Mouse (Mus musculus) layer of hippocampus, adult 9-10 months (tissue): Measurements from ENCODE around the gene Rnf216.
A peak's percentile ranks its signal among the peaks of the same experiment; 100 is the strongest.
"Not testable (repeated sequence)": the region's sequence is repeated elsewhere in the genome, so short reads cannot be mapped to it uniquely, and the experiment has no call there.

ENCODE experiments used
- DNase-seq: peaks from one replicate; pipeline ENCODE4 v3.0.0; 2022; ENCODE audit warnings: low spot score

Rnf216 gene

DNA sequence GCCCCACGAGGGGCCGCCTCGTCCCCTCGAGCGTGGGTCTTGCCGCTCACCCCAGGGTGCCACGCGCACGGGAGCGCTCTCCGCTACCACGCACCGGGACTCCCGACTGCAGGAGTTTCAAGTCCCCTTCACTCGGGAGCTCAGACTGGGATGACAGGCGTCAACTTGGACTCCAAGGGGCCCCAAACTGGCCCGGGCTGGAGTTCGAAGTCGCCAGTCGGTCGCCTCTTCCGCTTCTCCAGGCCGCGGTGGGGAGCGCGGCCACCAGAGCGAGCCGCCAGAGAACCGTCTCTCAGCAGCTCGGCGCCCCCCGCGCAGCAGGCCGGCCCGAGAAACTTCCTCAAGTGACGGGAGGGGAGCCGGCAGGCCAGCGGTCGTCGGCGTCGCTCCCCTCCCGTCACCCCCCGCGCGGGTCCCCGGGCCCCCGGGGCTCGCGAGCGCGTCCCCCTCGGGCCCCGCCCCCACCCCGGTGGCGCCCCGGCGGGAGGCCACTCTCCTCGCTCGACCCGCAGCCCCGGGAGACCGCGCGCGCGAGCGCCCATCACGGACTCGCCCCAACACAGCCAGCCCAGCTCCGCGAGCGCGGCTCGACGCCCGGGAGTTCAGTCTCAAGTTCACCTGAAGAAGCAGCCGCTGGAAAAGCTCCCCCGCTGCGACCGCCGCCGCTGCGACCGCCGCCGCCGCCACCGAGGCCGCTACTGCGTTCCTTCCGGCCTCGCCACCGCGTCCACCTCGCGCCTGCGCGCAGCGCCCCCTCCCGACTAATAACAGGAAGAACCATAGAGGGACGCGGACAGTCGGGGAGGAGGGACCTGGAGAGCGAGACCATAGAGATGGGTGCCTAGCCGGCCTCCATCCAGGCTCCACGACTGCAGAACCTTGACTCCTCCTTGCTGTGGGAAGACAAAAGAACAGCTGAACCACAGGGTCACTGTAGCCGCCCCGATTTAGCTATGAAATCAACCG, at the start of gene Rnf216:
Gene Rnf216, minus strand, starts transcription at position 714 of the 966 bp plus-strand sequence.
- DNase-seq: peak; percentile 91

DNA sequence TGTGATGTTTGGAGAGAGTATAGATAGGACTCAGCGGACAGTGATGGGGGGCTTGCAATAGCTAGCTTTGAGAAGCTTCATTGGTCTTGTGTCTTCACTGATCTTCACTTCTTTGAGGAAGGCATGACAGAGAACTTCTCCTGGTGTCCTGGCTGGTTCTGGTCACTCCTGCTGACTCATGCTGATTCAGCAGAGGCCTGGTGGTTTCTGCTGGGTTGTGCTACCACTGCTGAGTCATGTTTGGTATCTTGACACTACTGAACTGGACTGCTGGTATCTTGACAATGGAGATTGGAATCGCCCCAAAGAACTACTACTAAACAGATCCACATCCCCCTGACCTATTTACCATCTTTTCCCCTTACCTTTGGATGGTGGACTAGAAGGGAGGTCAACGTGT, 42.7 kb upstream of the Rnf216 start:
- no peak for DNase-seq

DNA sequence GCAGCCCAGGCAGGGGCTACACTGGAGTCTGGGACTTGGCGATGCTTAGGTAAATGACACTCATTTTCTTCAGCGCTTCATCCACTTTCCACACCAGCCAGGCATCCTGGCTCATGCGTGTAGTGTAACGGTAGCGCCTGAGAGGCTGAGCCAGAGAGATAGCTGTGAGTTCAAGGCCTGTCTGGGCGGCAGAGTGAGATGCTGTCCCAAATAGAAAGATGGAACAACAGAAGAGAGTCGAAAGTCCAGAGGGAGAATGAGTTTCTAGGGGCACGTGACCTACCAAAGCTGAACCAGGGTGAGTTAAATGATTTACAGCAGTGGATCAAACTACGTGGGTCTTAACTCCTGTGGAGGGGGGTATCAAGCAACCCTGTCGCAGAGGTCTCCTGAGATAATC, 41.0 kb upstream of the Rnf216 start:
- no peak for DNase-seq

DNA sequence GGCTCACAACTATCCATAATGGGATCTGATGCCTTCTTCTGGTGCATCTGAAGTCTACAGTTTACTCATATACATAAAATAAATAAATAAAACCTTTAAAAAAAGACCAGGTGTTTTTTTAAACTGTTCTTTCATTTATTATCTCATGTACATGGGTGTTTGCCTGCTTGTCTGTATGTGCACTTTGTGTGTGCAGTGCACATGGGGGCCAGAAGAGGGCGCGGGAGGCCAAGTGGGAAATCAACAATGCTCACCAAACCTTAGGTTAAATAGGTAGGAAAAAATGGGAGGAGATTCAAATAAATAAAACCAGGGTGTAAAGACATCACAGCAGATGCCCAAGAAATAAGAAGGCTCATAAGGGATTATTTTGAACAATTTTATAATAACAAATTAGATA, 37.2 kb upstream of the Rnf216 start:
- DNase-seq: no peak

DNA sequence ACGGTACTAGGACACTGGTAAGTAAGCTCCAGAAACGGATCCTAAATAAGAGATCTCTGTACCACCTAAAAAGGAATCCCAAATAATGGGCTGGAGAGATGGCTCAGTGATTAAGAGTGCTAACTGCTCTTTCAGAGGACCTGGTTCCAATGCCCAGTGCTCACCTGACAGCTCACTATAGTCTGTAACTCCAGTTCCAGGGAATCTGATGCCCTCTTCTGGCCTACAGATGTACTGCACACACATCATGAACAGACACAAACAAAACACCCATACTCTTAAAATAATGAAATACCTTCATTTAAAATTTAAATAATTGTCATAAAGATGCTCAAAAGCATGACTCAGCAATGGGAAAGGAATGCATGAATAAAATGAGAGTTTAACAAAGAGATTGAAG, 36.7 kb upstream of the Rnf216 start:
- DNase-seq: no peak

DNA sequence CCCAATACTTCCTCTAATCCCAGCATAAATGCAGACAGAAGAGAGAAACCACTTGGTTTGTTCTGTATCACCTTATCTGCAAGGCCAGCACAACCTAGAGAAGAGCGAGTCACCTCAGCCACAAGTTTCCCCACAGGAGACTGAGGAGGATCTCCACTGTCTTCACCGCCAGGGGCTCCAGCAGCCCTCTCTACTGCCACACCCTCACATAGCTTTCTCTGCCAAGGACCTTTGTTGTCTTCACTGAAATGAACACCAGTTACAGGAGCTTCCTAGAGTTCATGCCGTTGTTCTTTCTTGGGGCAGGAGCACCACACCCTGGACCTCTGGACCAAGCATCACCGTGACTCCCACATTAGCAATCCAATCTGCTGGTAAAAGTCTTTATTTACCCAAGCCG, 35.9 kb upstream of the Rnf216 start:
- DNase-seq: no peak

DNA sequence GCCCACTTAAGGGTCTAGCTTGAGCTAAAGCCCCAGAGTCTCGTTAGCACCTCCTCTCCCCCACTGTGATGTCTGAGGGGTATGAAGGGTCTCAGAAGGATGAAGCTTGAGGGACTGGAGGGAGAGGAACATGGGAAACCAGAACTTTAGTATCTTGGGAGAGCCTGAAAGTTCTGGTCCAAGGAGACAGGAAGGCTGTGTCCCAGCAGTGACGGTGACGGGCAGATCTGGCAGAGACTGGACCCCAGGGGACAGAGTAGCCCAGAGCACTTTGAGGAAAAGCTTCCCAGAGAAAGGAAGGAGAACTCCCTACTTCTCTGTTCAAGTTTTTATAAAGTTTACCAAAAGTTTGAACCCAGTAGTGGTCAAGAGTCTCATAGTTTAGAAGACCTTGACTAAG, 34.7 kb upstream of the Rnf216 start, which contains the start of gene Olfr718-ps1:
Gene Olfr718-ps1, minus strand, starts transcription at position 101 of the 400 bp plus-strand sequence.
- no peak for DNase-seq

DNA sequence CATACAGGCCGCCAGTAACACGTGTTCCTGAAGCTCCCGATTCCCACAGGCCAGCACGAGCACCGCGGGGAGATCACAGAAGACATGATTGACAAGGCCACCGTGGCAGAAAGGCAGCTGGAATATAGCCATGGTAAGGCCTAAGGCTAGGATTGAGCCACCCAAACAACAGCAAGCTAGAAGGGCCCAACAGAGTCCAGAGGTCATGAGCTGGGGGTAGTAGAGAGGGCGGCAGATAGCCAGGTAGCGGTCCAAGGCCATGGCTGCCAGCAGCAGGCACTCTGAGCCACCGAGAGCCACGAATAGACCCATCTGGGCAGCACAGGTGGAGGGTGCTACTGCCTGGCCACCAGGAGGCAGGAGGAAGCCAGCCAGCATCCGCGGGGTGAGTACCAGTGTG, 24.8 kb upstream of the Rnf216 start:
- no peak for DNase-seq

DNA sequence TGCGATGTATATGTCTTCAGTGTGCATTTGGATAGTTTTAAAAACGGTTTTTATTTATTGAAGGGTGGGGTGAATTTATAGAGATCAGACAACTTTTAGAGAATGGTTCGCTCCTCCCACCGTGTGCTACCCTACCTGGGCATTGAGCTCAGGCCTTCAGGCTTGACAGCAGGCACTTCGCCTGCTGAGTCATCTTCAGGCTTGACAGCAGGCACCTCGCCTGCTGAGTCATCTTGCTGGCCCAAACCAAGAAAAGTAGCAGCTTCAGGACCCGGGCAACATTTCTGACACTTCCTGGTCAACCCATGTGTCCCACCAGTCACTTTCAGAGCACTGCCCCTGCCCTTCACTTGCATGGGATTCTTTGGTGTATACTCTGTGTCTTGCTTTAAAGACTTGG, 22.2 kb upstream of the Rnf216 start:
- DNase-seq: no peak

DNA sequence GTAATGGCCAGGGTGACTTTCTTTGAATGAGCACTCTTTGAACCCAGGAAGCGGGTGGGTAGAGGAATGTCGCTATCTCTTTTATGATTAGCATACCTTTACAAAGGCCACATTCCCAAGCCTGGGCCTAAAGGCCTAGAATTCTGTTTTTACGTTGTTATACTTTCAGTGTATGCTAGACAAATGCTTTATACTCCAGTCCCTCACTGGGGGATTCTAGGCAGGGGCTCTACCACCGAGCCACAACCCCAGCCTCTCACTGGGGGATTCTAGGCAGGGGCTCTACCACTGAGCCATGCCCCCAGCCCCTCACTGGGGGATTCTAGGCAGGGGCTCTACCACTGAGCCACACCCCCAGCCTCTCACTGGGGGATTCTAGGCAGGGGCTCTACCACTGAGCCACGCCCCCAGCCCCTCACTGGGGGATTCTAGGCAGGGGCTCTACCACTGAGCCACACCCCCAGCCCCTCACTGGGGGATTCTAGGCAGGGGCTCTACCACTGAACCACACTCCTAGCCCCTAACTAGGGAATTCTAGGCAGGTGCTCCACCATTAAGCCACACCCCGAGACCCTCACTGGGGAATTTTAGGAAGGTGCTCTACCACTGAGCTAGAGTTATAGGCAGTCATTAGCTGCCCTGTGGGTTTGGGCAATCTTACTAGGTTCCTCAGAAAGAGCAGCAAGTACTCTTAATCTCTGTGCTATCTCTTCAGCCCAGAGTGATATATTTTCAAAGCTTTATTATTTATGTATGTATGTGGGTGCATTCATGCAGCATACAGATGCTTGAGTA, 21.6 kb upstream of the Rnf216 start:
- not testable (repeated sequence) for DNase-seq

DNA sequence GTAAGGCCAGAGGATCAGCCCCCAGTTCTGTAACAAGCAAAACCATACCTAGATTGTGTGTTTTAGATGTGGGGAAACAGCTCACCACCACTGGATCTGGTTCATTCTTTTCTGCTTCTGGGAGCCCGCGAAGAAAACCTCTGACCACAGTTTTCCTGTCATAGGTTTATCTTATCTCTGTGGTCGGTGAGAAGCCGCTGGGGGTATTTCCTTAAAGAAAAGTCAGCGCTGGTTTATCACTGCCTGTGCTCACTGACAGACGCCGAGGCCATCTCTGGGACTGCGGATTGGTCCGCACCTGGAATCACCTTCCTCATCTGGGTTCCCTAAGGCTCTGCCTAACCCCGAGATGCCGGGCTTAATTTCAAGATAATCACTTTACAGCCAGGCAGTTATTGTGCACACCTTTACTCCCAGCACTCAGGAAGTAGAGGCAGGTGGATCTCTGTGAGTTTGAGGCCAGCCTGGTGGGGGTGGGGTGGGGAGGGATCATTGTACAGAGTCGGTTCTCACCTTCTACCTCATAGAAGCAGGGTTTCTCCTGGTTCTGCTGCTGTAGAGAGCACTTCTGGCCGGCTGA, 20.2 kb upstream of the Rnf216 start:
- no peak for DNase-seq

DNA sequence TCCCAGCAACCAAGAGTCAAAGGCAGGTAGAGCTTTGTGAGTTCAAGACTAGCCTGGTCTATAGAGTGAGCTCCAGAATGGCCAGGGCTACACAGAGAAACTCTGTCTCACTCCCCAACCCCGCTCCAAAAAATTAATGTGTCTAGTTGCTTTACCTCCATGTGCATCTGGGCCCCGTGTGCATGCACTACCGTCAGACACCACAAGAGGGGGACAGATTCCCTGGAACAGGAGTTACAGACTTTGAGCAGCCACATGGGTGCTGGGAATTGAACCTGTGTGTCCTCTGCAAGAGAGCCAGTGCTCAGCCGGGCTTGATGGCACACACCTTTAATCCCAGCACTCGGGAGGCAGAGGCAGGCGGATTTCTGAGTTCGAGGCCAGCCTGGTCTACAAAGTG, 17.5 kb upstream of the Rnf216 start:
- DNase-seq: no peak

DNA sequence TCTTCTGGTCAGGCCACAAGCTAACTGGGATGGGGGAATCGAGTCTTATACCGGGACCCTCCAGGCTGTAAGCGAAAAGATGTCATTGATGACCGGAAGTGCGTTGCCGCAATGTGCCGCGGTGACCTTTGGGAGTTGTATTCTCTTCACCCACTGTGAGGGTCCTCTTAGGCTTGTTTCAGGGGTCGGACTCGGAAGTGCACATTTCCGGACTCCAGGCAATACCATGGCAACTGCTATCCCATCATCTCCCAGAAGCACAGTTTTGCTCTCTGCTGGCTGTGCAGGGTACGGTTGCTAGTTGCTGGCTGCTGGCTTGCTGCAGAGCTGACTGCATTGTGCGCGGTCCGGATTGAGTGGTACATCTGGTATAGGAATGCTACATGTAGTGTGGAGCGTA, 16.3 kb upstream of the Rnf216 start:
- no peak for DNase-seq

DNA sequence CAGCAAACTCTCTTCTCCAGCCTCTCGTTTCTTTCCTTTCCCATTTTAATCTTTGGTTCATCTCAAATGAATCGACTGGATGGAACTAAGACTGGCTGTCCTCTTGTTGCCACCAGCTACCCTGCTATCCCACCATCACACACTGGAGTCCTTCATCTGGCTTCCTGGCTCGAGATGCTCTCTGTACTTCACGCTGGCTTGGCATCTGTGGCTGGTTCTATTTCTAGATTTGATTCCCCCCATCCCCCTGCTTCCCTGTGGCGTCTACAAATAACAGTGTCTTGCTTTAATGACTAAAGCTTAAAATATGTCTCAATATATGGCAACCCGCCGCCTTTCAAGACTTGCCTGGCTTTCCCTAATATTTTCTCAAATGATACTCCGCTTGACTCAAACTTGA, 15.0 kb upstream of the Rnf216 start:
- no peak for DNase-seq

DNA sequence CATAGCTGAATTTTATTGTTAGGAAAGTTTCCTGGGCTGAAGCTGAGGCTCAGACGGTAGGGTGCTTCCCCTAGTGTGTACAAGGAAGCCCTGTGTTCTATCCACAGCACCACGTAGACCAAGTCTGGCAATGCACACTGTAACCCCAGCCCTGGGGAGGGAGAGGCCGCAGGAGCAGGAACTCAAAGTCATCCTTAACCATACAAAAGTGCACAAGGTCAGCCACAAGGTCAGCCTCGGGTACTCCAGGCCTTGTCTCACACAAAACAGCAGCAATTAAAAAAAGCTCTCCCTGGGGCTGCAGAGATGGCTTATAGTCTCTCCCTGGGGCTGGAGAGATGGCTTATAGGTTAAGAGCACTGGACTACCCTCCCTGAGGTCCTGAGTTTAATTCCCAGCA, 14.1 kb upstream of the Rnf216 start:
- DNase-seq: no peak

DNA sequence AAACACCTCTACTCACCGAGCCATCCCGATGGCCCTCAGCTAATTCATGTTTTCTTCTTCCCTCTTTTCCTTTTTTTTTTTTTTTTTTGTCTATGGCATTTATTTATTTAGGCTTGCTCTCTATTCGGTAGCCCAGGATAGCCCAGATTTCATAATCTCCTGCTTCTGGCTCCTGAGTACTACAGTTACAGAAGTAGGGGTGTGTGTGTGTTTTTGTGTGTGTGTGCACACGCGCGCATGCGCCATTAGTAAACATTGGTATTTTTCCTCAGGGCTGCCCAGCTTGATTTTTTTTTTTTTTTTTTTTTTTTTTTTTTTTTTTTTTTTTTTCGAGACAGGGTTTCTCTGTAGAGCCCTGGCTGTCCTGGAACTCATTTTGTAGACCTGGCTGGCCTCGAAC, 13.3 kb upstream of the Rnf216 start:
- no peak for DNase-seq

DNA sequence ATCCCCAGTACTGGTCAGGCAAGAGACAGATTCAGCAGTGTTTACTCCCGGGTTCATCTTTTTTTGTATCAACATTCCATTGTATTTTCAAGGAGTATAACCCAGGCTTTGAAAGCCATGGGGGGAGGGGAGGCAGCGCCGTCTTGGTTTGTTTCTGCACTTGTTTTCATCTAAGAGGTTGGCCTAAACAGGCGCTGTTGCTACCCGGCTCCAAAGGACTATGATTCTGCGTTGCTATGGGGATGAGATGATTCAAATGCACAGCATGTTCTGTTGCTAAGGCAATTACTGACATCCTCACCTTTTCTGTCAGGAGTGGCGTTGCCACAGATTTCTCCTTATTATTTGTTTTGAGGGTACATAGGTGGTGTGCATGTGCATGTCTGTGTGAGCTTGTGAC, 12.8 kb upstream of the Rnf216 start:
- DNase-seq: peak; percentile 35

DNA sequence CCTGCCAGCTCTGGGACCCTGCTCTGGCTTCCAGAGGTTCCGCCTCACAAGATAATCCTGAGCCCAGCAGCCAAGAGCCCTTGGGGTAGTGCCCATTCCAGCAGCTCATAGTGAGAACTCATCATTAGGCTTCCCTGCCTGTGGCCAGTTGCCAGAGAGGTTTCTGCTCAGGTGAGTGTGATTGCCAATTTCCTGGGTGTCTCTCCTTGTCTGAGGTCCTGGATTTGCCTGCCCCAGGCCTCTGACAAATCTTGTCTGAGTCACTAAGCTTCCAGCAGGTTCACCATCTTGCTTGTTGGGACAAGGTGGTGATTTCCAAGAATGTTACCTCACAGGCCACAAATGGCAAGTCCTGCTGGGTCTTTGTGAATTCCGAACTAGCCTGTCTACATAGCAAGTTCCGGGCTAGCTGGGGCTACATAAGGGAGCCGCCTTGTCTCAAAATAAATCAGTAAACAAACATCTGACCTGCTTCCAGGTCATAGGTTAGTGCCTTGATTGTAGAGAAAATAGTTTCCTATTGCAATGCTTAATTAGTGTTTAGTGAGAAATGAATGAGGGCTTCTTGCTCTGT, 12.1 kb upstream of the Rnf216 start:
- DNase-seq: no peak

DNA sequence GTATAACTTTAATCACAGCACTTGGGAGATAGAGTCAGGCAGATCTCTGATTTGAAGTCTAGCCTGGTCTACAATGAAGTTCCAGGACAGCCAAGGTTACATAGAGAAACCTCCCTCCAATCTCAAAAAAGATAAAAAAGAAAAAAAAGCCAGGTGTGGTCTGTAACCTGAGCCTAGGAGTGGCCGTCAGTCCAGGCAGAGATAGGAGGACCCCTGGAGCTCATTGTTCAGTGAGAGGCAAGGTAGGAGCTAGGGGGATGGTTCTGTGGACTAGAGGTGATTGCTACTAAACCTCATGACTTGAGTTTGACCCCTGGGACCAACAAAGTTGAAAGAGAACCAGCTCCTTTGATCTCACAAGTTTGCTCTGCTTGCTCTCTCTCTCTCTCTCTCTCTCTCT, 9.9 kb upstream of the Rnf216 start:
- no peak for DNase-seq

DNA sequence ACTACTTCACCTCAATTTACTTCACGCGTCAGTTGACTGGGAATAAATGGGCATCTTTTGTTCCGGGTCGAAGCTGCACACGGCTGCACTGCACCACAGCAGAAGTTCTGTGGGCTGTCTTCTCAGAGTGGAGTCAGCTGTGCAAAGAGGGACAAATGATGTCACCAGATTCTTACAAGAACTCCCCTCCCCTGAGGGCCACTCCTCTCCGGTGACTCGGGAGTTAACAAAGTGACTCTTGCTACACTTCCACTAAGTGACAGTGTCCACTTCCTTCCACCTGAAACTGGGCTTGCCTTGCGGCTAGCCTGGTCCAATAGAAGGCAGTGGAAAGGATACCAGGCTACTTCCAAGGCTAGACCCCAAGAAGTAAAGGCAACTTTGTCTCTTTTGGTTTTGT, 9.3 kb upstream of the Rnf216 start:
- DNase-seq: no peak

DNA sequence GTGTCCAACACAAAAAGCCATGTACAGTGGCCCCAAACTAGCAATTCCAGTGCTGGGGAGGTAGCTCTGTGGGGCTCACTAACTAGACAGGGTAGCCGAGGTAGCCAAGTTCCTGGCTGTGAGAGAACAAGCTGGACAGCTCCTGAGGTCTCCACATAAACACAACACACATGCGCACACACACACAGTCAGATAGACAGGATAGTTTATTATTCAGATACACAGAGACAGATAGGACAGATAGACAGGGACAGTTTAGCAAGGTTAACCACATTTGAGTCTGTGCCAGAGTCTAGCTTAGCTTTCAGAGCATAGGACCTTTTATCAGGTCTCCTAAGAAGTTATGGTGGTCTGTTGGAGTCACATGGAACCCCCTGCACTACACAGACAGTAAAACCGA, 6.0 kb downstream of the Rnf216 start:
- DNase-seq: no peak

DNA sequence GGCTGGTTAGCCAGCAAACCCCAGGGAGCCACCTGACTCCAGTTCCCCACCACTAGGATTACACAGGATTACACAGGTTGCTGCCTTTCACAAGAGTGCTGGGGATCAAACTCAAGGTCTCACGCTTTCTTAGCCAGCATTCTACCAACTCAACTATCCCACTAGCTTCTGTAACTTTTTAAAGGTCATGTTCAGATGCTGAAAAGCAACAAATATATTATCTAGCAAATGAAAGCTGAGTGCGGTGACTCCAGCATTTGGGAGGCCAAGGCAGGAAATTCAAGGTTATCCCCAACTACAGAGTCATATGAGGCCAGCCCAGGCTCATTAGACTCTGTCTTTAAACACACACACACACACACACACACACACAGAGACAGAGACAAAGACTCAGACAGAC, 9.6 kb downstream of the Rnf216 start:
- no peak for DNase-seq
